Mouse (Mus musculus) kidney, adult 2 months (tissue): ENCODE data around the gene Cenpe. TPM values are rescaled to one million over a fixed set of nuclear protein-coding genes. Genes with fewer than 3 reads are reported as not detected.
A peak's percentile ranks its signal among the peaks of the same experiment; 100 is the strongest.

Experiments
- DNase-seq: peaks from one replicate; pipeline ENCODE4 v3.0.0; 2021
- H3K27ac ChIP-seq: fragments of 200-500 bp; 2 replicates; pipeline ENCODE4 v1.5.1; 2012; ENCODE audit warnings: low read depth, low read length, control low read depth, inconsistent platforms; ENCODE audit not compliant: insufficient read depth
- H3K27me3 ChIP-seq: fragments of 200-500 bp; replicated peaks from 2 replicates; pipeline ENCODE4 v1.6.1; 2012; ENCODE audit warnings: mild to moderate bottlenecking, moderate library complexity, low read length, inconsistent platforms; ENCODE audit not compliant: control insufficient read depth, insufficient read depth
- H3K36me3 ChIP-seq: fragments of 200-500 bp; 2 replicates; pipeline ENCODE4 v1.6.1; 2012; ENCODE audit warnings: mild to moderate bottlenecking, moderate library complexity, low read length, inconsistent platforms; ENCODE audit not compliant: control insufficient read depth, insufficient read depth
- H3K4me1 ChIP-seq: fragments of 200-500 bp; 2 replicates; pipeline ENCODE4 v1.6.1; 2011; ENCODE audit warnings: low read length; ENCODE audit not compliant: control insufficient read depth, insufficient read depth
- H3K4me3 ChIP-seq: fragments of 200-500 bp; 2 replicates; pipeline ENCODE4 v1.5.1; 2011; ENCODE audit warnings: mild to moderate bottlenecking, low read depth, low read length, control low read depth; ENCODE audit not compliant: insufficient read depth
- CTCF ChIP-seq: fragments of 200-500 bp; conservative IDR thresholded peaks from 2 replicates; pipeline ENCODE4 v1.5.1; 2011; ENCODE audit warnings: low read depth, mild to moderate bottlenecking, control low read depth, low read length, moderate library complexity, mixed read lengths; ENCODE audit not compliant: insufficient read depth, insufficient read length
- POLR2A ChIP-seq: fragments of 200-500 bp; IDR thresholded peaks from one replicate; pipeline ENCODE4 v1.6.1; 2011; ENCODE audit warnings: low read depth, low read length, control low read depth
- WGBS: fragments of 180-500 bp; shearing (Covaris S2); methylation state at CpG from one replicate; pipeline ENCODE4 v1.1.7; 2018; 5-methylcytosine and 5-hydroxymethylcytosine counted together
- polyA plus RNA-seq: library from polyadenylated mRNA; depleted of rRNA; stranded (reverse); fragments of >200 nt; gene quantifications from 2 replicates; pipeline ENCODE4 v1.2.3, GENCODE M21; 2012

Gene Cenpe
- polyA plus RNA-seq, 1 experiment: 0.48 TPM

- Histone ChIP-seq H3K4me3 (no peak overlapping the region), H3K36me3 (peaks cover 3% of the 10 kb centered on the region; the same call in 1 of the 2 replicates), H3K27me3 (no peaks in the 10 kb centered on the region), H3K27ac (no peak overlapping the region), H3K4me1 (peaks cover 2% of the 10 kb centered on the region; the same call in 1 of the 2 replicates)
- TF ChIP-seq CTCF: no peak
- no peak for TF ChIP-seq POLR2A
- WGBS: 65% methylated on average over 7 of the region's 7 CpGs
- DNase-seq: no peak
Observed at GRCm38 (mm10) chr3:135293703-135294102, 81.4 kb downstream of the Cenpe start.

DNA sequence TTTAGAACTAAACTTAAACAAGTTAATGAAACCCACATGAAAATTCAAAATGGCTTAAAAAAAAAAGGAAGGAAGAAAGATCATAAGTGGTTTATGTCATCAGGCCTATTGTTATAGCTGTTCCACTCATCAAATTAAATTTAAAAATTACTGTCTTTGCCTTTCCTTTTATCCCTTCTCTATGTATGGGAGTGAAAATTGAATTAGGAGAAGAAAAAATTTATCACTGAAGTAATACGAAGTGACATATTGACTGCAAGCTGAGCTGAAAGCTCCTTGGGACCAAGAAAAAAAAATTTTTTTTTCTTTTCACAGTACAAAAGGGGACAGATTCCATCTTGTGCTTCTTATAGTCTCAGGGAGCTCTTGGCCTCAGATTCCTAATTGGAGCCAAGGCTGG lies 83.2 kb downstream of the Cenpe start:
- H3K27ac ChIP-seq: no peak overlapping the region
- WGBS: 82% methylated on average over 1 of the region's 1 CpGs
- TF ChIP-seq CTCF: no peak
- TF ChIP-seq POLR2A: no peak
- no peak overlapping the region for H3K4me3 ChIP-seq
- H3K36me3 ChIP-seq: peaks cover 1% of the 10 kb centered on the region; the same call in 1 of the 2 replicates
- no peak for DNase-seq
- no peaks in the 10 kb centered on the region for H3K27me3 ChIP-seq
- no peaks in the 10 kb centered on the region for H3K4me1 ChIP-seq

DNA sequence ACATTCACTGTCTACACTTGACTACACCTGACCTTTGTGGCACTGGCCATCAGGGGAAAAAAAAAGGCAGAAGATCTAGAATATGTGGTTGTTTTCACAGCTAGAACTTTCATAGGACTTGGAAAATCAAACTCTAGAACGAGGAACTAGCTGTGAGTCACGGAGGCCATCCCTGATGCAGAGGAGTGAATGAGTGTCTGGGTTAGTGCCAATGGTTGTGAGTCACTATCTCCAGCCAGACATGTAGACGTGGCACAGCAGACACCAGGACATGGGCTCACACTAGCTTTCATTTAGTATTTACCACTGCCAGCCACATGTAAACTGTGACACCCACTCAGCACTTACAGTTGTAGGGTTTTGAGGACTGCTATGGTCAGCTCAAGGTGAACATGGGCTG lies 86.2 kb downstream of the Cenpe start:
- H3K4me1 ChIP-seq: no peaks in the 10 kb centered on the region
- H3K27ac ChIP-seq: no peak overlapping the region
- H3K36me3 ChIP-seq: no peaks in the 10 kb centered on the region; the same call in 1 of the 2 replicates
- no peak overlapping the region for H3K4me3 ChIP-seq
- WGBS: 70% methylated on average over 3 of the region's 3 CpGs
- H3K27me3 ChIP-seq: no peaks in the 10 kb centered on the region
- no peak for TF ChIP-seq CTCF
- no peak for TF ChIP-seq POLR2A
- no peak for DNase-seq

- Histone ChIP-seq H3K27me3 (no peaks in the 10 kb centered on the region), H3K27ac (no peak overlapping the region), H3K36me3 (no peaks in the 10 kb centered on the region; the same call in 1 of the 2 replicates), H3K4me1 (no peaks in the 10 kb centered on the region), H3K4me3 (no peak overlapping the region)
- no peak for DNase-seq
- no peak for TF ChIP-seq CTCF
- TF ChIP-seq POLR2A: no peak
- 68% methylated on average over 6 of the region's 6 CpGs for WGBS
Observed at GRCm38 (mm10) chr3:135300081-135300480, 87.7 kb downstream of the Cenpe start.

- no peaks in the 10 kb centered on the region; the same call in 1 of the 2 replicates for H3K4me1 ChIP-seq
- no peaks in the 10 kb centered on the region for H3K27me3 ChIP-seq
Observed at GRCm38 (mm10) chr3:135304060-135304459, 91.7 kb downstream of the Cenpe start.

DNA sequence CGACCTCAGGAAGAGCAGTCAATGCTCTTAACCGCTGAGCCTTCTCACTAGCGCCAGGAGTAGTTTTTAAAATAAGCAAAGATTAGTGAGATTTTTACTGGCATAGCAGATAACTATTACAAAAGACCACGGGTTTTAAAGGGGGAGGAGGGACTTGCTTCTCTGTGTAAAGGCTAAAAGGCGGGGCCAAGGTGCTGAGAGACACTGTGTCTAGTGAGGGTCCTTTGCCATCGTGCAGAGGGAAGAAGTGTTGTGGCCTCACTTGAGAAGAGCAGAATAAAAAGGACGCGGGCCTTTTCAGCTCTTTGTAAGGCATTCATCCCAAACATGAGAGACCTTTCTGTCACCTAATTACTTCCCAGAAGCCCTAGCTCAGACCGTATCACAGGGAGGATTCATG lies 92.2 kb downstream of the Cenpe start:
- no peaks in the 10 kb centered on the region for H3K27me3 ChIP-seq
- H3K4me1 ChIP-seq: no peaks in the 10 kb centered on the region; the same call in 1 of the 2 replicates
- TF ChIP-seq CTCF: no peak
- no peak for TF ChIP-seq POLR2A
- no peak overlapping the region for H3K27ac ChIP-seq
- DNase-seq: no peak
- WGBS: 52% methylated on average over 9 of the region's 9 CpGs
- no peaks in the 10 kb centered on the region; the same call in 1 of the 2 replicates for H3K36me3 ChIP-seq
- no peak overlapping the region for H3K4me3 ChIP-seq

More at GRCm38 (mm10) chr3:135304060-135304459, 91.7 kb downstream of the Cenpe start:
- no peak for TF ChIP-seq CTCF
- TF ChIP-seq POLR2A: no peak
- WGBS: 70% methylated on average over 6 of the region's 6 CpGs
- DNase-seq: no peak
- no peaks in the 10 kb centered on the region; the same call in 1 of the 2 replicates for H3K36me3 ChIP-seq
- H3K27ac ChIP-seq: no peak overlapping the region
- no peak overlapping the region for H3K4me3 ChIP-seq

DNA sequence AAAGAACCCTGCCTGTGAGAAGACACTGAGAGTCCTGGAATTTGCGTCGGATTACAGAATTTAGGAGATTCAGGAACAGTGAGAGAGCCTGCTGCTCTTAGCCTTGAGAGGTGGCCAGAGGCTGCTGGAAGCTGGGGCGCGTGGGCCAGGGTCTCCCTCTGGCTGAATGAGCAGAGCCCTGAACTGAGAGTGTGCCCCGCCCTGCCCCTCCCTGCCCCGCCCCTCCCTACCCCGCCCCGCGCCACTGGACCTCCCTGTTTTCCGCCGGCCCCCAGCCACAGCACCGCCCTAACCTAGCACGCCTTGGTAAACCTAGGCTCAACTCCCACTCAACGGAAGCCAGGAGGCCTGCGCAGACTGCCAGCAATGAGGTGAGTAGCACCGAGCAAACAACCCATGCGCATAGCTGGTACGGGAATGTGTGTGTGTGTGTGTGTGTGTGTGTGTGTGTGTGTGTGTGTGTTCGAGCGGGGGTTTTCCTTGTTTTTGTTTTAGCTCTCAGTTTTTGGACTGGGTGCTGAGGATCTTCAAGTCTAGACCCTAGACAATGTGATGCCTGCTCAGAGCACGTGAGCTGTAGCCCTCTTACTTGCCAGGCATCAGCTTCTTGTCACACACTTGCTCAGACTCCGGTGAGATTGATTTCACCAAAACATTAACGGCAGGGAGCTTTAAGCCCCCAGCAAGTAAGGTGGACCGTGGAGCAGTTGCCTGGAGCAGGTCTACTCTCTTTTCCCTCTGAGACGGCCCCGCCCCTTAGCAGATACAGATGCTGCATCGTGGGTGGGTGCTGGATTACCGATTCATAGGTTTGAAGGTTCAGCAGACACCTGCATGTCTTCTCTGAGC lies 95.3 kb downstream of the Cenpe start, which contains the start of gene Slc9b2:
Gene Slc9b2 (plus strand): TSS at position 290 of the 849 bp plus-strand sequence.
- no peaks in the 10 kb centered on the region; the same call in 1 of the 2 replicates for H3K4me1 ChIP-seq
- peak; percentile 23 for DNase-seq
- H3K4me3 ChIP-seq: peak within 1 kb of the TSS; percentile 16
- WGBS: 8% methylated on average over 28 of the region's 28 CpGs
- H3K36me3 ChIP-seq: no peaks in the 10 kb centered on the region; the same call in 1 of the 2 replicates
- H3K27me3 ChIP-seq: no peaks in the 10 kb centered on the region
- H3K27ac ChIP-seq: no peak within 1 kb of the TSS
- TF ChIP-seq POLR2A: no peak
- TF ChIP-seq CTCF: no peak
